Mouse (Mus musculus) cerebellum, adult 2 months (tissue): ENCODE measurements at regions not wholly inside any gene's neighbourhood (a gene's known extent, or its start where the extent isn't known, plus 50 kb on each side); places are given as distances from the start of the nearest gene placed in this dataset.

Source experiments
- CTCF ChIP-seq: fragments of 200-500 bp; IDR thresholded peaks from 2 replicates; pipeline ENCODE4 v1.5.1; 2011; ENCODE audit warnings: low read depth, mild to moderate bottlenecking, control low read depth, low read length, moderate library complexity, borderline replicate concordance; ENCODE audit not compliant: insufficient read depth
- POLR2A ChIP-seq: fragments of 200-500 bp; IDR thresholded peaks from 2 replicates; pipeline ENCODE4 v1.6.1; 2011; ENCODE audit warnings: low read length, control low read depth, borderline replicate concordance; ENCODE audit not compliant: insufficient read depth

- TF ChIP-seq CTCF: no peak
- TF ChIP-seq POLR2A: no peak
These were observed 356.7 kb downstream of the Fut8 start for GRCm38 (mm10) chr12:77594657-77595056.
